Mouse (Mus musculus) CH12.LX (cell line): ENCODE measurements around the gene Gucy1b2. TPM values are rescaled to one million over a fixed set of nuclear protein-coding genes. Genes with fewer than 3 reads are reported as not detected.
A peak's percentile ranks its signal among the peaks of the same experiment; 100 is the strongest.

ENCODE experiments used
- DNase-seq: peaks from one replicate; pipeline ENCODE4 v3.0.0-alpha.2; 2013; ENCODE audit errors: extremely low read depth
- H3K27ac ChIP-seq: 2 replicates; pipeline ENCODE4 v1.5.1; 2012; ENCODE audit warnings: low read depth, mild to moderate bottlenecking, control low read depth, moderate library complexity; ENCODE audit not compliant: insufficient read depth
- H3K27me3 ChIP-seq: replicated peaks from 2 replicates; pipeline ENCODE3; 2012; ENCODE audit warnings: inconsistent platforms
- H3K36me3 ChIP-seq, 2 experiments: replicated peaks in 1 of 2; 2 replicates each; pipeline versions ENCODE3 to v1.6.1; 2012; ENCODE audit warnings: inconsistent platforms in 1 of 2, low read length in 1 of 2, mild to moderate bottlenecking in 1 of 2, mixed read lengths in 1 of 2, moderate library complexity in 1 of 2; ENCODE audit not compliant: control insufficient read depth in 1 of 2, insufficient read depth in 1 of 2
- H3K4me1 ChIP-seq, 2 experiments: 2 replicates each; pipeline ENCODE4 v1.6.1; 2012; ENCODE audit warnings: inconsistent platforms in 1 of 2, moderate library complexity in 1 of 2; ENCODE audit not compliant: insufficient read depth in 2 of 2, control insufficient read depth in 1 of 2
- H3K4me2 ChIP-seq: 2 replicates; pipeline ENCODE4 v1.6.1; 2012; ENCODE audit warnings: low read depth, mild to moderate bottlenecking, control low read depth; ENCODE audit not compliant: poor library complexity, insufficient read depth, severe bottlenecking
- H3K4me3 ChIP-seq, 3 experiments: fragments of 150-350 bp in 1 of 3; sonication (generic) in 1 of 3; replicated peaks in 1 of 3; 2 replicates each; pipeline versions ENCODE3 to v1.5.1; 2011 to 2012; ENCODE audit warnings: low read depth in 2 of 3, low read length in 2 of 3, mild to moderate bottlenecking in 2 of 3, moderate library complexity in 2 of 3, control low read depth in 1 of 3, improper control_type of control experiment in 1 of 3, inconsistent platforms in 1 of 3, mixed read lengths in 1 of 3; ENCODE audit not compliant: poor library complexity in 1 of 3
- H3K79me2 ChIP-seq: replicated peaks from 2 replicates; pipeline ENCODE4 v1.6.1; 2012; ENCODE audit warnings: mild to moderate bottlenecking, moderate library complexity; ENCODE audit not compliant: control insufficient read depth, poor library complexity, insufficient read depth, severe bottlenecking; ENCODE audit errors: extremely low read depth
- H3K9ac ChIP-seq: 2 replicates; pipeline ENCODE4 v1.6.1; 2012; ENCODE audit warnings: low read depth, mild to moderate bottlenecking, control low read depth, moderate library complexity; ENCODE audit not compliant: insufficient read depth
- H3K9me3 ChIP-seq: replicated peaks from 2 replicates; pipeline ENCODE3; 2012; ENCODE audit warnings: low read length, inconsistent platforms, mixed read lengths
- BHLHE40 ChIP-seq: IDR thresholded peaks from 2 replicates; pipeline ENCODE4 v1.6.1; 2011; ENCODE audit warnings: mild to moderate bottlenecking, low read depth, low read length, improper control_type of control experiment
- CHD1 ChIP-seq: IDR thresholded peaks from 2 replicates; pipeline ENCODE4 v1.6.1; 2012; ENCODE audit warnings: low read depth, low read length, improper control_type of control experiment, inconsistent platforms
- E2F4 ChIP-seq: IDR thresholded peaks from 2 replicates; pipeline ENCODE4 v1.6.1; 2011; ENCODE audit warnings: low read depth, low read length, improper control_type of control experiment; ENCODE audit not compliant: insufficient replicate concordance
- EP300 ChIP-seq: IDR thresholded peaks from 2 replicates; pipeline ENCODE4 v1.6.1; 2011; ENCODE audit warnings: low read length, improper control_type of control experiment
- ETS1 ChIP-seq: conservative IDR thresholded peaks from 2 replicates; pipeline ENCODE4 v1.6.1; 2012; ENCODE audit warnings: low read depth, mild to moderate bottlenecking, inconsistent platforms, low read length, improper control_type of control experiment, moderate library complexity
- GABPA ChIP-seq: IDR thresholded peaks from 2 replicates; pipeline ENCODE4 v1.6.1; 2012; ENCODE audit warnings: low read depth, low read length, improper control_type of control experiment, inconsistent platforms; ENCODE audit not compliant: insufficient replicate concordance
- IRF4 ChIP-seq: IDR thresholded peaks from 2 replicates; pipeline ENCODE4 v1.6.1; 2014; ENCODE audit warnings: low read depth, mild to moderate bottlenecking, inconsistent platforms, low read length, improper control_type of control experiment
- JUN ChIP-seq: IDR thresholded peaks from 2 replicates; pipeline ENCODE4 v1.6.1; 2011; ENCODE audit warnings: low read depth, mild to moderate bottlenecking, low read length, improper control_type of control experiment, moderate library complexity; ENCODE audit not compliant: insufficient read depth
- JUND ChIP-seq: conservative IDR thresholded peaks from 2 replicates; pipeline ENCODE4 v1.6.1; 2011; ENCODE audit warnings: low read depth, low read length, improper control_type of control experiment
- KAT2A ChIP-seq: IDR thresholded peaks from 2 replicates; pipeline ENCODE4 v1.6.1; 2012; ENCODE audit warnings: low read length, improper control_type of control experiment, inconsistent platforms; ENCODE audit not compliant: insufficient replicate concordance
- MAZ ChIP-seq: IDR thresholded peaks from 2 replicates; pipeline ENCODE4 v1.6.1; 2012; ENCODE audit warnings: low read depth, mild to moderate bottlenecking, inconsistent platforms, low read length, improper control_type of control experiment, moderate library complexity
- MXI1 ChIP-seq: IDR thresholded peaks from 2 replicates; pipeline ENCODE4 v1.6.1; 2011; ENCODE audit warnings: mild to moderate bottlenecking, low read depth, low read length, improper control_type of control experiment
- MYC ChIP-seq: IDR thresholded peaks from 2 replicates; pipeline ENCODE4 v1.6.1; 2011; ENCODE audit warnings: low read depth, mild to moderate bottlenecking, improper control_type of control experiment, low read length
- NRF1 ChIP-seq: IDR thresholded peaks from 2 replicates; pipeline ENCODE4 v1.6.1; 2014; ENCODE audit warnings: low read depth, mild to moderate bottlenecking, inconsistent platforms, low read length, improper control_type of control experiment, moderate library complexity
- PAX5 ChIP-seq: IDR thresholded peaks from 2 replicates; pipeline ENCODE4 v1.6.1; 2012; ENCODE audit warnings: low read length, inconsistent platforms, mixed read lengths
- POLR2AphosphoS2 ChIP-seq: IDR thresholded peaks from 2 replicates; pipeline ENCODE4 v1.6.1; 2011; ENCODE audit warnings: low read depth, low read length, improper control_type of control experiment
- SIN3A ChIP-seq: IDR thresholded peaks from 2 replicates; pipeline ENCODE4 v1.6.1; 2012; ENCODE audit warnings: low read length, improper control_type of control experiment, inconsistent platforms
- TBP ChIP-seq: conservative IDR thresholded peaks from 2 replicates; pipeline ENCODE4 v1.6.1; 2011; ENCODE audit warnings: low read depth, low read length, improper control_type of control experiment
- TCF12 ChIP-seq: IDR thresholded peaks from 2 replicates; pipeline ENCODE4 v1.6.1; 2014; ENCODE audit warnings: low read depth, mild to moderate bottlenecking, inconsistent platforms, low read length, improper control_type of control experiment
- USF2 ChIP-seq: conservative IDR thresholded peaks from 2 replicates; pipeline ENCODE4 v1.6.1; 2011; ENCODE audit warnings: low read depth, low read length, improper control_type of control experiment
- ZMIZ1 ChIP-seq: IDR thresholded peaks from 2 replicates; pipeline ENCODE4 v1.6.1; 2012; ENCODE audit warnings: low read depth, mild to moderate bottlenecking, inconsistent platforms, low read length, improper control_type of control experiment
- dilution Hi-C: fragments of 300-500 bp; cut with MboI; formaldehyde crosslinking; loops from 2 replicates; pipeline ENCODE4 v1.14.3; 2020; ENCODE audit warnings: low sequenced_read_pairs; ENCODE audit not compliant: extremely low pct_unique_long_range_greater_than_20kb, extremely low pct_ligation_motif_present
- in situ Hi-C: fragments of 300-500 bp; cut with MboI; formaldehyde crosslinking; loops from 3 replicates; pipeline ENCODE4 v1.14.3; 2019; ENCODE audit warnings: low sequenced_read_pairs, low pct_ligation_motif_present, low pct_unique_long_range_greater_than_20kb, mixed read lengths
- polyA plus RNA-seq: library from polyadenylated mRNA; unstranded; fragments of >175 nt; gene quantifications from 2 replicates; pipeline ENCODE4 v1.2.1, GENCODE M21; 2012; ENCODE audit warnings: low read depth; ENCODE audit not compliant: insufficient read length
- total RNA-seq, 2 experiments: library from RNA; depleted of rRNA; stranded (reverse); fragments of 300-350 nt in 1 of 2; fragments of >200 nt in 1 of 2; gene quantifications; 2 replicates each; pipeline ENCODE4 v1.2.3; 2012 to 2014

Gene Gucy1b2
- total and polyA plus RNA-seq, 3 experiments: not detected

DNA sequence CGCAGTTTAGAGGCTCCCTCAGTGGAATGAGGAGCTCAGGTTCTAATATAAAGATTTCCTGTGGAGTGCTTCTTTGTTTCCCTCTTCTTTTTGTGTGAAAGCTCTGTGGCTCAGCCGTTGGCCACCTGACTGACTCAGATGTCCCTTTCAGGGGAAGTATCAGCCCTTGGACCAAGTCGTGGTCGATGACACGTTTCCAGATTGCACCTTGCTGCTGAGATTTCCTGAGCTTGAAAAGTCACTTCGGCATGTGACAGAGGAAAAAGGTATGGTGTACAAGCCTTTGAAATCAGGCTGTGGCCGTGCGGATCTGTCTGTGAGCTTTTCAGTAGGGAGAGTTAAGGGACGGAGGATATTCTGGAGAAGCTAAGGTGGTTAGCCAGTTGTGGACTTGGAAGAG, 102.7 kb downstream of the Gucy1b2 start:
- no peak for DNase-seq
- peaks cover 3 to 44% of the 10 kb centered on the region in 2 experiments for H3K36me3 ChIP-seq
- dilution Hi-C loops (no loop called here), in situ Hi-C loops (no loop called here)
- H3K9ac ChIP-seq: no peak overlapping the region
- no peak overlapping the region for H3K27ac ChIP-seq
- H3K79me2 ChIP-seq: no peaks in the 10 kb centered on the region
- TF ChIP-seq E2F4 (no peak), JUND (no peak), BHLHE40 (peak; percentile 66; the same call in 1 of the 2 replicates), ETS1 (peak; percentile 43; the same call in 1 of the 2 replicates), JUN (peak; percentile 15; the same call in 1 of the 2 replicates)
- no peak overlapping the region for H3K4me3 ChIP-seq
- H3K27me3 ChIP-seq: no peaks in the 10 kb centered on the region
- H3K4me1 ChIP-seq: peaks cover 23 to 66% of the 10 kb centered on the region in 2 experiments
- no peak overlapping the region for H3K4me2 ChIP-seq
- no peaks in the 10 kb centered on the region for H3K9me3 ChIP-seq

DNA sequence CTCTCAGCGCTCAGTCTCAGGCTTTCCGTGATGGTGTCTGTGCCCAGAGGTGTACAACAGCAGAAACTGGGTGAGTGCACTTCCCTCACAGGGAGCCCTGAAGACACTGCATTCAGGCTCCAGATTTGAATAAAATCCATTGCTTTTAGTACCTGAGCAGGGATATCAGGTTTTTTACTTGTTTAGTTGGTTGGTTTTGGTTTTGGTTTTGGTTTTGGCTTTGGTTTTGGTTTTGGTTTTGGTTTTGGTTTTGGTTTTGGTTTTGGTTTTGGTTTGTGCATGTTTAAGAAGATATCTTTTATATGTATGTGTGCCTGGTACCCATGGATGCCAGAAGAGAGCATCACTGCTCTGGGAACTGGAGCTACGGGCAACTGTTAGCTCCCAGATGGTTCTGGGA, 105.2 kb downstream of the Gucy1b2 start:
- Histone ChIP-seq H3K4me1 (peaks cover 32 to 86% of the 10 kb centered on the region in 2 experiments), H3K27me3 (no peaks in the 10 kb centered on the region), H3K9me3 (no peaks in the 10 kb centered on the region), H3K36me3 (peaks cover 3 to 46% of the 10 kb centered on the region in 2 experiments), H3K9ac (no peak overlapping the region), H3K27ac (no peak overlapping the region), H3K4me2 (no peak overlapping the region), H3K79me2 (no peaks in the 10 kb centered on the region), H3K4me3 (no peak overlapping the region)
- dilution Hi-C loops (no loop called here), in situ Hi-C loops (no loop called here)
- TF ChIP-seq EP300 (peak; percentile 33; the same call in 1 of the 2 replicates), ETS1 (peak; percentile 95), PAX5 (no peak), MAZ (no peak), TCF12 (no peak), MYC (no peak), USF2 (no peak), NRF1 (no peak), TBP (no peak), POLR2AphosphoS2 (no peak), IRF4 (peak; percentile 47; the same call in 1 of the 2 replicates), CHD1 (no peak), ZMIZ1 (no peak), SIN3A (no peak), E2F4 (no peak), MXI1 (no peak), KAT2A (no peak), GABPA (no peak)
- no peak for DNase-seq
